Mouse (Mus musculus) ES-E14 (cell line): ENCODE measurements around the gene Coq4.

Experiments used
- MAFK ChIP-seq: IDR thresholded peaks from 2 replicates; pipeline ENCODE4 v1.6.1; 2014; ENCODE audit warnings: mild to moderate bottlenecking, low read depth, low read length, inconsistent platforms; ENCODE audit not compliant: insufficient read depth
- ZNF384 ChIP-seq: IDR thresholded peaks from 2 replicates; pipeline ENCODE4 v1.6.1; 2012; ENCODE audit warnings: low read depth, low read length, inconsistent platforms

GRCm38 (mm10) chr2:29739368-29739767 lies 47.9 kb upstream of the Coq4 start:
- no peak for TF ChIP-seq ZNF384
- no peak for TF ChIP-seq MAFK
